Mouse (Mus musculus) spleen, adult 2 months (tissue): ENCODE data around the gene 1700123O20Rik. TPM values are rescaled to one million over a fixed set of nuclear protein-coding genes. Genes with fewer than 3 reads are reported as not detected.

ENCODE experiments used
- DNase-seq, 2 experiments: peaks; one replicate each; pipeline versions ENCODE4 v3.0.0 to v3.0.0-alpha.2; 2012 to 2021; ENCODE audit warnings: low spot score in 2 of 2, low read depth in 1 of 2
- H3K27ac ChIP-seq: fragments of 200-500 bp; 2 replicates; pipeline ENCODE4 v1.5.1; 2012; ENCODE audit warnings: low read length, inconsistent platforms; ENCODE audit not compliant: insufficient read depth
- H3K27me3 ChIP-seq: fragments of 200-500 bp; 2 replicates; pipeline ENCODE4 v1.6.1; 2012; ENCODE audit warnings: mild to moderate bottlenecking, moderate library complexity, low read length, inconsistent platforms; ENCODE audit not compliant: control insufficient read depth, insufficient read depth
- H3K36me3 ChIP-seq: fragments of 200-500 bp; 2 replicates; pipeline ENCODE4 v1.6.1; 2012; ENCODE audit warnings: mild to moderate bottlenecking, low read length, inconsistent platforms; ENCODE audit not compliant: control insufficient read depth, insufficient read depth
- H3K4me1 ChIP-seq: fragments of 200-500 bp; 2 replicates; pipeline ENCODE4 v1.6.1; 2011; ENCODE audit warnings: inconsistent platforms; ENCODE audit not compliant: control insufficient read depth, insufficient read depth, insufficient read length
- H3K4me3 ChIP-seq: fragments of 200-500 bp; 2 replicates; pipeline ENCODE4 v1.5.1; 2011; ENCODE audit warnings: mild to moderate bottlenecking, inconsistent platforms; ENCODE audit not compliant: insufficient read depth, insufficient read length; ENCODE audit errors: extremely low read depth
- CTCF ChIP-seq: fragments of 200-500 bp; IDR thresholded peaks from 2 replicates; pipeline ENCODE4 v1.5.1; 2011; ENCODE audit warnings: mild to moderate bottlenecking, inconsistent platforms; ENCODE audit not compliant: insufficient read depth, insufficient read length, insufficient replicate concordance; ENCODE audit errors: extremely low read depth
- POLR2A ChIP-seq: fragments of 200-500 bp; IDR thresholded peaks from 2 replicates; pipeline ENCODE4 v1.6.1; 2011; ENCODE audit warnings: low read depth, low read length, inconsistent platforms
- whole genome bisulfite sequencing: fragments of 180-500 bp; shearing (Covaris S2); methylation state at CpG from one replicate; pipeline ENCODE4 v1.1.7; 2018; 5-methylcytosine and 5-hydroxymethylcytosine counted together
- polyA plus RNA-seq: library from polyadenylated mRNA; depleted of rRNA; stranded (reverse); fragments of >200 nt; gene quantifications from 2 replicates; pipeline ENCODE4 v1.2.3, GENCODE M21; 2012

Gene 1700123O20Rik
- polyA plus RNA-seq, 1 experiment = 32.9 TPM

DNA sequence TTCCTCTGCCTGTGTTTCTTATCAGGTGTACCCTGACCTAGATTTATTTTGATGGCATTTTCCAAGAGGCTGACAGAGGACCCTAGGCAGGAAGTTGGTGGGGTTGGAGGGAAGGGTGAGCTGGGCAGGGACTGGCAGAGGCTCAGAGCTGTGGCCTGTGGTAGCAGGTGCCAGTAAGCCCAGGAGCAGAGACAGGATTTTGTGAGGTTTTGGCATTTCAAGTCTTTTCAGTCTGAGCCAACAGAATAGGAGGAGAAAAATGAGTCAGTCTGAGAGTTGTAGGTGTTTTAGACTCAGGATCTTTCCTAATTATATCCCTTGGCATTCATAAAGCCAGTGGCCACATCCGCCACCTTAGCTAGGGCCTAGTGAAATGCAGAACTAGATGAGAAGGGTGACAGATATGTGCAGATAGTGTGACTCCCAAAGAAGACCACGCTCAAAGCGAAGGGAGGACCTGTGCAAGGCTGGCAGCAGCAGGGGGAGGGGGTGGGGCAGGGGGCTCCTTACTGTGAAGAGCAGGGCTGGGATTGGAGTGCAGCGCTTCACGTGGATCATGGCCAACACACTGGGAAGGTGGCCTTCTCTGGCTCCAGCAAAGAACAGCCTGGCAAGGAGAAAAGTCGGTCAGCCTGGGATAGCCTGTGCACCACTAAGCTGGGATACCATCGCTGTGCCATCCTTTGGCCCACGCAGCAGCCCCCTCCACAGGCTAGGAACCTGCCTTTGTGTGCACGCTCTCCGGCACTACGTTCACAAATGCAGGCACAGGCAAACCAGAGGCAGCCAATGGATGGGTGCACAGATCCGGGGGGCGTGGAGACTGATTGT is 43.0 kb downstream of the 1700123O20Rik start:
- TF ChIP-seq CTCF (no peak), POLR2A (no peak)
- no peak for DNase-seq
- Histone ChIP-seq H3K36me3 (no peaks in the 10 kb centered on the region), H3K4me1 (no peaks in the 10 kb centered on the region), H3K27ac (no peak overlapping the region), H3K4me3 (no peak overlapping the region), H3K27me3 (no peaks in the 10 kb centered on the region)
- 88% methylated on average over 13 of the region's 13 CpGs for WGBS

GRCm38 (mm10) chr14:54730305-54730704 is 44.3 kb downstream of the 1700123O20Rik start:
- H3K4me1 ChIP-seq = no peaks in the 10 kb centered on the region
- H3K4me3 ChIP-seq = no peak overlapping the region
- H3K27me3 ChIP-seq = no peaks in the 10 kb centered on the region
- H3K27ac ChIP-seq = no peak overlapping the region
- H3K36me3 ChIP-seq = no peaks in the 10 kb centered on the region
- 91% methylated on average over 6 of the region's 6 CpGs for WGBS
- DNase-seq = no peak
- no peak for TF ChIP-seq POLR2A
- TF ChIP-seq CTCF = no peak

DNA sequence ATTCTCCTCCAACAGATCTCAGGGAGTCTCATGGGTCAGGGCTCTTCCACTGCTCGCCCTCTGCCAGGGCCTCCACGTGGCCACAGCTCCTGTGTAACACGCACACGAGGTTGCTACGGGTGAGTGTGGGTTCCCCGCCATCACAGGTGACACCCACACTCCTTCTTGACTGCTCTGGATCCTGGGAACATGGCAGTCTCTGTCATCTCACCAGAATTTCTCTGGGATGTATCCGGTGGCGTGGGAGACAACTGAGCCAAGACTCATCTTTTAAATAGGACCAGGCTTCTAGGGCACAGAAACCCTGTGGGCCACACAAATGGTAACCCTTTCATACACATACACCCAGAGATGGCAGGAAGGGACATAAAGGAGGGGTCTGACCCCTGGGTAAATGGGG is 46.2 kb downstream of the 1700123O20Rik start:
- DNase-seq = no peak

GRCm38 (mm10) chr14:54734004-54734403 is 48.0 kb downstream of the 1700123O20Rik start:
- TF ChIP-seq CTCF (no peak), POLR2A (no peak)
- WGBS = 83% methylated on average over 4 of the region's 4 CpGs
- no peaks in the 10 kb centered on the region for H3K4me1 ChIP-seq
- no peak for DNase-seq
- H3K36me3 ChIP-seq = no peaks in the 10 kb centered on the region
- H3K27me3 ChIP-seq = no peaks in the 10 kb centered on the region
- no peak overlapping the region for H3K4me3 ChIP-seq
- no peak overlapping the region for H3K27ac ChIP-seq

More for the DNA sequence above, 46.2 kb downstream of the 1700123O20Rik start:
- Histone ChIP-seq H3K36me3 (no peaks in the 10 kb centered on the region), H3K27me3 (no peaks in the 10 kb centered on the region), H3K27ac (no peak overlapping the region), H3K4me3 (no peak overlapping the region), H3K4me1 (no peaks in the 10 kb centered on the region)
- no peak for TF ChIP-seq POLR2A
- no peak for TF ChIP-seq CTCF
- WGBS = 89% methylated on average over 8 of the region's 8 CpGs

- Histone ChIP-seq H3K27me3 (no peaks in the 10 kb centered on the region), H3K27ac (no peak overlapping the region), H3K4me1 (no peaks in the 10 kb centered on the region), H3K36me3 (no peaks in the 10 kb centered on the region), H3K4me3 (no peak overlapping the region)
- TF ChIP-seq CTCF (no peak), POLR2A (no peak)
- no peak for DNase-seq
- 68% methylated on average over 4 of the region's 4 CpGs for WGBS
Measured at GRCm38 (mm10) chr14:54735221-54735620, 49.2 kb downstream of the 1700123O20Rik start.

GRCm38 (mm10) chr14:54736555-54737552 is 50.8 kb downstream of the 1700123O20Rik start:
- Histone ChIP-seq H3K36me3 (no peaks in the 10 kb centered on the region), H3K27me3 (no peaks in the 10 kb centered on the region), H3K4me1 (no peaks in the 10 kb centered on the region), H3K27ac (no peak overlapping the region), H3K4me3 (no peak overlapping the region)
- WGBS = 86% methylated on average over 14 of the region's 14 CpGs
- TF ChIP-seq POLR2A (no peak), CTCF (no peak)
- DNase-seq = no peak
